Mouse (Mus musculus): ENCODE data around the gene Tm9sf4.
A peak's percentile ranks its signal among the peaks of the same experiment; 100 is the strongest.

Tm9sf4 gene

DNA sequence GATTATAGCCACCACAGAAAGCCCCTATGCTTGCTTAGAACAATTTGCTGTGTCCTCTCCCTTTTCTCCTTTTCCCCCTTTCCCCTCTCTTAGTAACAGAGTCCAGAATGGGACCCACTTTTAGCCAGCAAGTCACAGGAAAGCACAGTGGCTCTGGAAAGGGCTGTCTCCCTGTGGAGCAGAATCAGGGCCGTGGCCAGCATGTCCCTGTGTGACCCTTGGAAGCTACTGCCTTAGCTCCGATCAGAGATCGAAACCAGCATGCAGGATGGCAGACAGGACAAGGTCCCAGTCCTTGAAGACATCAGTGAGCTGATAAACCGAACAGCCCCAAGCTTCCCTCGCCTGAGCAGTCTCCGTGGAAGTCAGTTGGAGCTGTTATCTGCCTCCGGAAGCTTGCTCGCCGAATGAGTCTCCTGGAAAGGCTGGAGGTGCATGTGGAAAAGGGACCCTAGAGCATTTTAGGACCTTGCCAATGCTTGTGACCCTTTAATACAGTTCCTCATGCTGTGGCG is 56.8 kb downstream of the Tm9sf4 start:
- DNase-seq, result no peak

DNA sequence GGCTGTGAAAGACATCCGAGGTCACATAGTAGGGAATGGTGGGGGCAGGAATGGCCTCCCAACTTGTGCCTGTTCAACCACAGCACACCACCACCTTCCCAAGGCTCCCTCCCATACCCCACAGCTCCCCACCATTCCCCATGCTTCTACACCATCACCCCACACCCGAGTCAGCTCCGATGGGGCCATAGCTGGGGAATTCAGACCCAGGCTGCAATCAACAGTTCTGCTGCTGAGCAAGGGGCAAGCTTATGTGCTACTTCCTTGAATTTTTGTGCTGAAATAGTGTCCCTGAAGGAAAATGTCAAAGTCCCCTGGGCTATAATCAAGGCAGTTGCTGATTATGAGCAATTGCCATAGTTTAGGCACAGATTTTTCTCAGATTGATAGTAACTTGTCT is 57.4 kb downstream of the Tm9sf4 start:
- no peak for DNase-seq

DNA sequence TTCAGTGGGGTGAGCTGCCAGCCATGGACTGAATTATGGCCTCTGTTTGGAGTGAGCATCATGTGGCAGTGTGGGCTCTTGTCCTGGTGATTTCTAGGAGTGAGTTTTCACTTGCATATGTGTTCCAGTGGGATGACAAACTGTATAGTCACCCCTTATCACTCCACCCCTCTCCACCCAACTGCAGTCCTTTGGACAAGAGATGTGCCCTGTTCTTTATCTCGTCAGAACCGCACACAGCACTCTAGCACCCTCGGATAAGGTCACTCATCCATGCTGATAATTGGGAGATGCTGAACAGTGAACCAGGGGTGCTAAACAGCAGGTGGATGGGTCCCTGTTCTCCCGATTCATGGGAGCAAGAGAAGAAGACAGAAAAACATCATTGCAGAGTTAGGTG is 60.5 kb downstream of the Tm9sf4 start:
- DNase-seq, result no peak

DNA sequence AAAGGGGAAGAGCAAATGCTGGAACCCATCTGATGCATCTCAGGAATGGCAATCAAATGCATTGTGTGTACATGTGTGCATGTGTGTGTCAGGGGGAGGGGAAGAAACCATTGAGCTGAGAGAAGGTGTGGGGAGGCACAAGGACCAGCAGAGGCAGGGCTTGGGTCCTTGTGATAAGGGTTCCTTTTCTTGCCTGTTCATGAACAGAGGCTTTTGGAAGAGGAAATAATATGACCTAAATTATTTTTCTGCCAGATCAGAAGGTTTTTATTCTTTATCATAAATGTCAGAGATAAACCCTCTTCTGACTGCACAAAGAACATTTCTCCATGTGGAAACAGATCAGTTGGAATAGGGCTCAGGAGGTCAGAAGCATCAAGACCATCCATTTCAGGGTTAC is 61.0 kb downstream of the Tm9sf4 start:
- DNase-seq, result no peak

DNA sequence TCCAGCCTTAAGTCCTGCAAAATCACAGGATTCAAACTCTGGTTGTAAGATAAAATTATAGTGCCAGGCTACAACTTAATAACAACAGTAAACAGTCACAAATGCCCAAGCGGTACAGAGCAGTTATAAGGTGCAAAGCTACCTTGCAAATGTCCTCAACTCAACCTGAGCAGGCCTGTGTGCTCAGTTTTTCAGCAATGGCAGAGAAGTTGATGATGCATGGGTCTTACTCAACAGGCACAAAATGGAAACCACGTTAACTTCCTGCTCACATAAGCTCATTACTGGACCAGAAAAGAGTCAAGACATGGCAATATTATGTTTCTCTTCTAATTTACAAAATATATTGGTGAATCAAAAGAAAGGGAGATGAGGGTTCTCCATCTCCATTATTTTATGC is 61.5 kb downstream of the Tm9sf4 start:
- no peak for DNase-seq

DNA sequence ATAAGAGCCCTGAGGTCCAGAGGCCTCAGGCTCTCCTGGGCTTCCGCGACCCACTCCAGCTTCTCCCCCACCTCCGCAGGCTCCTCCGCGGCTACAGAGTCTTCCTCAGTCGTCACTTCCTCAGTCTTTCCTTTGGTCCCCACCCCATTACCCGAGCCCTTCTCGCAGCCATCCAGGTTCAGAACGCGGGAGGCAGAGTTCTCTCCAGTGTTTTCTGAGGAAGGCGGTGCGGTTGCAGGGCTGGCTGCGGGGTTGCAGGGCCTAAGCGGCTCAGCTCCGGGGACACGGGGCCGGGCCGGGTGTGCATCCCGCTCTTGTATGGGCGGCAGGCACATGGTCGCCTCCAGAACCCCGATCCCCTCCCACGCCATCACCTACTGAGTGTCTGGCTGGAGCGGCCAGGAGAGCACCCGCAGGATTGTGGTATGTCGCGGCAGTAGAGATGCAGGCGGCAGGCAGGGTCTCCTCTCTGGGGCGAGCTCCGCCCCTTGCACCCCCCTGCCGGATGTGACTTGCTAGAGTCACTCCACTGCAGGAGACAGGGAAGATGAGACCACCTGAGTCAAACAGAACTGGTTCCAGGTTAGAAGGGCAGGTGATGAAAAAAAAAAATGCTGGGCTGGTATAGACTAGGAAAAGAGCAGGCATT is 64.0 kb downstream of the Tm9sf4 start, which contains the start of gene Tspyl3:
Gene Tspyl3 (minus strand): TSS at position 496 of the 649 bp plus-strand sequence.
- DNase-seq, result peak; percentile 75

DNA sequence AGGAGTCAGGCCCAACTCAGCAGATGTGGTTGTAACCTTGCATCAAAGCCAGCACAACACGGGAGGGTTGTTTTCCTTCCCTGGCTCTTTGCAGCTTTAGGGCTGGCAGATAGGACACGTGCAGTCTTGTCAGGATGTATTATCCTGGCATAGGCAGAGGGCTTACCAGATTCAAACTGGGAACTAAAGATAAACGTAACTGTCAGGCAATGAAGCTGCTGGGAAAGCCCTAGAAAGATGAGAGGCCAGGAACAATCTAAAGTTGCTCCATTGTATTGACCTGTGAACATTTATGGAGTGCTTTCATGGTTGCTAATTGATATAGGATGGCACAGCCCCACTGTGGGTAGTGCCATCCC is 64.5 kb downstream of the Tm9sf4 start:
- no peak for DNase-seq

DNA sequence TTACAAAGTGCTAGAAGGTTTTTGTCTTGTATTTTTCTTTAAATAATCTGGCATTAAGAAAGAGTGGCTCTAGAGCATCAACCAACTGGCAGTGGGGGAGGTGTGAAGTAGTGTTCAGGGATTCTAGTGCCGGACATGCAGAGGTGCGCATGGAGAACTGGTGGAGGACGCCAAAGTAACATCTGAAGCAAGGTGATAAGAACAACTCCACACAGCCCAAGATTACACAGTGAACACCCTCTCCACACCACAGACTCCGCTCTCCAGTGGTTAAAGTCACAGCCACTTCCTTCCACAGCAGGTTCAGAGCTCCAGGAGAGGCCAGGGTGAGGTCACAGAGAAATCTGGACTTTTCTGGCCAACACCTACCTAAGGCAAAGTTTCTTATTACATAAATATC is 66.9 kb downstream of the Tm9sf4 start:
- no peak for DNase-seq

DNA sequence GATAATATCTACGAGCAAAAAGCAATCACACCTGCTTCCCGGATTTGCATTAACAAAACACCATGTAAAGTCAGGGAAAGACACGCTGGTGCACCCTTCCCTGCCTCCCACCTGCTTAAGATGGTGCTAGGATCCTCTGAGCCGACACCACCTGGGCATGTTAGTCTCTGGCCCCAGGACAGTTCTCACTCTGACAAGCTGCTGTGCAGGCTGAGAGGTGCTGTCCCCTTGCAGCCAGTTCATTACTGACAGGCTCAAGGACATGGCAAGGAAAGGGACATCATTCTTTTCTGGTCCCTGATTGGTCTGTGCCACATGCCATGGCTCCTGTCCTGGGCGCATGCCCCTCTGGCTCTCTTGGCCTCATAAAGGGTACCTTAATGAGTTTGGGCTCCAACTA is 67.4 kb downstream of the Tm9sf4 start:
- DNase-seq, result no peak

DNA sequence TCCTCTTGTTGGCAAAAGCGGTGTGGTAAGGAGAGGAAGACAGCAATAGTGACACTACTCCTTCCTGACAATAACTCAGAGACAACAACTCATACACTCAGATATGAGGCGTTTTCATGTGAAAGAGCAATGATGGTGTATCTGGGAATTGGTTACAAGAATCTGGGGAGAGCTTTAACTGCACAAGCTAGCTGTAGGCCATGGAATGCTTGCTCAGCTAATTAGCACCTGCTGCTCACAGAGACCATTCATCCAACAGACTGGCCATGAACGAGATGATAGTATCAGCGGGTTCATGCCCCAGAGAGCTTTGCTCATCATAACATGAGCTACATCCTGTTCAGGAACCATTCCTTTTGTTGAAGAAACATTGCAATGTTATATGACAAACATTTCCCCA is 76.1 kb downstream of the Tm9sf4 start:
- no peak for DNase-seq

DNA sequence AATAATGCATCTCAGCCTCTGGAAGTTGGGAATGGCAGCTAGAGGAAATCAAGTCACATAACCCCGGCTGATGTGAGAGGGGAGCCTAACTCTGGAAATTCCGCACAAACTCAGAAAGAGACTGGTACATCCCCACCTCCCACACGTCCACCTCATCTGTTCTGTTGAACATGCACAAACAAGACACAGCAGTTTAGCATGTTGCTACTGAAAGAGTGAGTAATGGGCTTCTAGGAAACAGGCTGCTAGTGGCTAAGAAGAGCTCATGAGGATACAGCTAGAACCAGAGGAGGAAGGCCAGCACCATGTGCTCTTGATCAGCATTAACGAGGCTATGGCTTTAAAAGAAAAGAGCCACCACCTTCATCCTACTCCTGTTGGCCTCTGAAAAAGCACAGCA is 76.8 kb downstream of the Tm9sf4 start:
- DNase-seq, result no peak

DNA sequence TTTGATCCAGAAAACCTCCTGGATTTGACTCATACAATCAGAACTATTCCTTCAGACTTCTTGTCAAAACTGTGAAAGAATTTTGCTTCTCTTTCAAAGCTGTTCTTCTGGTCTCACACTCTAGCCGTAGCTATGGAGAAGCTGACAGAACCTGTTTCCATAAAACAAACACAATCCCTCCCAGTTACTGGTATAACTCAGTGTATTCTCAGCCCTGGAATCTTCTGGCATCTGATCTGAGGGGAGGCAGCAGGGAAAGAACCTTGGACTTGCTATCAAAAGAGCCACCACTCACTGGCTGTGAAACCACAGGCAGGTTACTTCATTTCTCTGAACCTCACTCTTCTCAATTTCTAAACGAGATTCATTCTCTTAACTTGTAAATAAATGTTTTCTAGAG is 77.3 kb downstream of the Tm9sf4 start:
- no peak for DNase-seq

DNA sequence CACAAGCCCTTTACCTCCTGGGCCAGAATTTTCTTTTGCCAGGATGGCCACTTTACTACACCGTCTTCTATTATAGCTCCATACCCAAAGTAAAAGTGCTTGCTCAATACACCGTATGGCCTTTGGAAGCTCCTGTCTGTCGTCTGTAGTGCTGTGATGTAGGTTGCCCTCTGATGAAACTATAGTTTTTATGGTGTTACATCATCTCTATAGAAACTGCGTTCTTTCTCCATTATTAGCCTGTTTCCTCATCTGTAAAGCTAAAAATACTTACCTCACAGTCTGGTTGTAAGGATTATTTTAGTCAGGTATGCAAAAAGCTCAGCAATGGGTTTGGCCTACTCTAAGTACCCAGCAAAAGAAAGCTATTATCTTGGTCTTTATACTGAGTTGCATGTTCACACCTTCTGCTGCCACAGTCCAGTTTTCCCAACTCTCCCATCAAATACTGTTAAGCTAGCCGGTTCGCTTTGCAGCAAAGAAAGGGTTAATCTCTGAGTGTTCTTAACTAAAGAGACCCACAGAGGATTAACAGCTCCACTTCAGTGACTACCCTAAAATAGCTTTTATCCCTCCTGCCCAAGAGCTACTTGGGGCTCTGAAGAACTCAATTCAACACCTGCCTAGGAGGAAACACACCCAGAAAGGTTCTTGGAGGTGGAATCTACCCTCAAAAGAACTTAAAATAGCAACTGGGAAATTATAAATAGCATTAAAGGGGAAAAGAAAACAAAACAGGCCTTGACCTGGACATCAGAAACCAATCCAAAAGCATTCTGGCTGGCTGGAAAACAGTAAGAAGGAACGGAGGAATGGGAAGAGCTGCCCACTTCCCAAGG is 78.1 kb downstream of the Tm9sf4 start:
- peak; percentile 8 for DNase-seq

DNA sequence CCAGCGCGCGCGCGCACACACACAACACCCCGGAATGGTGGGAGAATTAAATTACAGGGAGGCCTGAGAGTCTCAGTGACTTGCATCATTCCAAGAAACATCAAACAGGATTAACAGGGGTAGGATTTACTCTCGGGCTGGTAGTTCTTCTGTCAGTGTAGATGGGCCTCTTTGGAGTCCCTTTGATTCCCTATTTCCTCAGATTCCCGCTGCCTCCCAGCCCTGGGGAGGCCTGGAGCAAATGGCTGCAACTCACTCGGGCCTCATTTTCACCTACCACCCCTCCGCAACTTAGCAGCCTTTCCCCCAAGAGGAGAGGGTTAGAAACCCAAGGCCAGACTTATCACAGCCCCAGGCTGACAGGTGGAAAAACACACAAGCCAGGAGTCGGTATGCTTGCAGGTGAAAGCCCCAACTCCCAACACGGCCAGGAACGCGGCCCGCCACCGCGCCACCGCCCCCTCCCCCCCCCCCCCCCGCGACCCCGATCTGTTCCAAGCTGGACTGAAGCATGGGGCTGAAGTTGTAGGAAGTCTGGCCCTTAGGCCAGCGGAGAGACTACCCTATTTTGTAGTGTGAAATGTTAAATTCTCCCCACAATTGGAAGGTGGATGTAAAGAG is 78.9 kb downstream of the Tm9sf4 start:
- DNase-seq, result peak; percentile 65

DNA sequence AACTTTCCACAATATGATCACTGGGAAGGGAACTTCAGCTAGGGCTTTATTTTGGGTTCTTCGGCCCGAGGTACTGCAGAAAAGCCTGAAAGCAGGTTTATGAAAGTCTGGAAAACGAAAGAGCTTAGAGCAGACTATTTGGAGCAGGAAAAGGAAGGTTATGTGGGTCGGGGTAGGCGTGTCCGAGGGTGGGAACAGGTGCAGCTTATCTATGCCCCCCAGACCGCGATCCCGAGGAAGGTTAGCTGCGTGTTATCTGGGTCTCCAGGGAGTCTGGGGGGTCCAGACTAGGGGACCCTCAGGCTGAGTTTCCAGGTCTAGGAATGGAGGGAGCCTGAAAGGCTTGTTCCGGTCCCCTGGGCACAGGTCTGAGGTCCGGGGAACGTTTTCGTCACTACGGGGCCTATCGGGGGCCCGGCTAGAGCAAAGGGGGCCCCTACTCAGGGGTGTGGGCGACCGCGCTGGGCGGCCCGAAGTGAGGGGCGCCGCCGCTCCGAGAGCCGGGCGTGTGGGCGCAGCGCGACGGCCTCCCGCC is 79.7 kb downstream of the Tm9sf4 start:
- no peak for DNase-seq

DNA sequence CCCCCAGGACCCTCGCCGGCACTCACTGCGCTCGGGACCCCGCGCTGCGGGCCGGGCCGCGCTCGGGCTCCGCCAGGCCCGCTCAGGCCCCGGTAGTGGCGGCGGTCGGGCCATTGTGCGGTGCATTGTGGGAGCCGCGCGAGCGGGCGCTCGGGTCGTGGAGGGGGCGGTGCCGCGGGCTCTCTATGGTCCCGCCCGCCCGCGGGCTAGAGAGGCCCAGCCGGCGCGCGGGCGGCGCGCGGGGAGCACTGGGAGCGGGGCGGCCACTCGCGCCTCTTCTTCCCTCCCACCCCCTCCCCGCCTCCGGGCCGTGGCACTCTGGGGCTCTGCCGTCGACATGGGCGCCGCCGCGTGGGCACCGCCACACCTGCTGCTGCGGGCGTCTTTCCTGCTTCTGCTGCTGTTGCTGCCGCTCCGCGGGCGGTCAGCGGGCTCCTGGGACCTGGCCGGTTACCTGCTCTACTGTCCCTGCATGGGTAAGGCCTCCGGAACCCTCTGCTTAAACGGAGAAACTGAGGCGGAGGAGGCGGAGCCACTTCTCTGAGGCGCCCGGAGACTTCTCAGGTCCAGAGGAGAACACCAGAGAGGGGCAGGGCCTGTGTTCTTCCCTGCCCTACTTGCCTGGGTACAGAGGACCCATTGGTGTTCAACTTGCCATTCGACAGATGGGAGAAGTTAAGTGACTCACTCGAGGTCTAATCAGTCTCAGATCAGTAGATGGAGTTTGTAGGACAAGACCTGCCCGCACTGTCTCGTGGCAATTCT is 80.3 kb downstream of the Tm9sf4 start, which contains the start of the genes Plagl2 and Pofut1:
Gene Plagl2 (minus strand): TSS at position 177 of the 765 bp plus-strand sequence.
Gene Pofut1 (plus strand): TSS at position 284 of the 765 bp plus-strand sequence.
- DNase-seq, result peak; percentile 97

DNA sequence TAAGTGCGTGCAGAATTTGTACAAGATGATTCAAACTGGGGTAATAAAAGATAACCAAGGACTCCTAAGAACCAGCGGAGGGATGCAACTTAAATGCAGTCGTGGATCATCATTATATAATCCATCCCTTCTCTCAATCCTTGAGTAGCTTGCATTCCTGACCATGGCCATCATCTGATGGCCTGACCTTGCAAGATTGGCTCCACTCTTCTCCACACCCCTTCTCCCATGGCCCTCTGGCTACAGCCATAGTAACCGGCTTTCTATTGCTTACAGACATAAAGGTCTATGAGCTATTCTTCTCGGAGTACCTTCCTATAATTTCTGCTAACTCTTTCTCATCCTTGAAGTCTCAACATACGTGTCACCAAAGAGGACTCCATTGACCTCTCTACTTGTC is 81.1 kb downstream of the Tm9sf4 start:
- DNase-seq, result peak; percentile 5

DNA sequence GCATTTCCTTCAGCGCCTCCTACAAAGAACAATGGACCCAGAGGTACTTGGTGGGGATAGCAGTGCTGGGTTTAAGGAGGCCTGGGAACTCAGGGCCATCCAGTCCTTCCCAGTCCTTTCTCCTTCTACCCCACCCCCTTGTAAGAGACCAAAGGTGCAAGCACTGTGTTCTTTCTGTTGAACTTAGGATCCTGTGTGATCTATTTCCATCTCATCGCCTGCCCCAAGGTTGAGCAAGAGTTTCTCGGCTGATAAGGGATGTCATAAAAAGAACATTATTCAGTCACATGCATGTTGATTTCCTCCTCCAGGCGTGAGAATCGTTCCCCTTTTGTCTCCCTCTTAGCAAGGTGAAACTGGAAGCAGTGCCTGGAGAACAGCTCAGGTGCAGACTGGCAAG is 88.6 kb downstream of the Tm9sf4 start:
- DNase-seq, result no peak

DNA sequence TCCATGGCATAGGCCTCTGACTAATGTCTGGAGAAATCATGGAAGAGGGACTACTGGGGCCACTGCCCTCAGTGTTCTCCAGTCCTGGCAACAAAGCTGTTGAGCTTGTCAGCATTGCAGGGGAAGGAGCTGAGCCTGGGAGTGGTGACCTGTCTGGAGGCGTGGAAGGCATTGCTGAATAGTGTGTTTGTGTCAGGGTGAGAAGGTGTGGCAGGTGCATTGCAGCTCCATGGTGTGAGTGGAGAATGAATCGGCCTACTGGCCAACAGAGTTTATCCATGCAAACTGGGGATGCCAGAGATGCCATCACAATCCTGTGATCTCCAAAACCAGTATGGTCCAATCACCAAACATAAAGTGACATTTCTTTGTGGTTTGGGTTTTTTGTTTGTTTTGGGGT is 95.5 kb downstream of the Tm9sf4 start:
- DNase-seq, result no peak

DNA sequence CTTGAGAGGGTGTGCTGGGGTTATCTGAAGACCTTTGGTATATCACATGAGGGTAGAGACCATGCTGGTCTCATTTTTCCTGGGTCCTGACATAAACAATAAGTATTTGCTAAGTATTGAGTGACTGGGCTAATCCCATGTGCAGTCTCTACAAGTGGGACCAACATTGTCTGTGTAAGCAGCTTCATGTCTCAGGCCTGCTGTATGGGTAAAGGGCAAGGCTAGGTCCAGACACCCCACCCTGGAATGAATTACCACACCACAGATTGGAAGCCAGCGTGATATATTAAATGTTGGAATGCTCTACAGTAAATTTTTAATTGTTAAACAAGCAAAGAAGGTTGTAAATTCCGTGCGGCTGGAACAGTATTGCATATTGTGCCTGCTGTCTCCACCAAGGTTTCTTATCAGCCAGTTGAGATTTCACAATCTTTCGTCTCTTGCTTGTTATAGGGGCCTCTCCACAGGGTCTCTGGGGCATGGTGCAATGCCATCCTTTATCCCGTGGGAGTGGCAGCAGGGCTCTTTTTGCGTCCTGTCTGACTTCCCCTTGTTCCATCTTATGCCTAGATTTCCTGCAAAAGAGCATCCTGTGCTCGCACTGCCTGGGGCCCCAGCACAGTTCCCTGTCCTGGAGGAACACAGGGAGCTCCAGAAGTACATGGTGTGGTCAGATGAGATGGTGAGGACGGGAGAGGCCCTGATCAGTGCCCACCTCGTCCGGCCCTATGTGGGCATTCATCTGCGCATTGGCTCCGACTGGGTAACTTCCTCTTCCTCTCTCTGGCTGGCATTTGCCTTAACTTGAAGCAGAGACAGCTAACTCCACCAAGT is 98.1 kb downstream of the Tm9sf4 start:
- no peak for DNase-seq
